Mouse (Mus musculus) left cerebral cortex, postnatal 36 days (tissue): Measurements from ENCODE around the gene Robo1. TPM values are rescaled to one million over a fixed set of nuclear protein-coding genes. Genes with fewer than 3 reads are reported as not detected.
"Not testable (repeated sequence)": the region's sequence is repeated elsewhere in the genome, so short reads cannot be mapped to it uniquely, and the experiment has no call there.

ENCODE experiments used
- DNase-seq, 2 experiments: peaks; one replicate each; pipeline ENCODE4 v3.0.0; 2021 to 2022; ENCODE audit warnings: low spot score in 2 of 2, mixed read lengths in 1 of 2
- intact Hi-C: fragments of 180-260 bp; cut with DNase I; formaldehyde crosslinking; loops from one replicate; pipeline ENCODE4 v1.15.1; 2025
- total RNA-seq, 2 experiments: library from RNA; stranded (reverse); gene quantifications; 2 replicates each; pipeline ENCODE4 v1.2.3; 2021

Gene Robo1
- total RNA-seq, 2 experiments from 2014 or later: 50.7 to 69.6 TPM

DNA sequence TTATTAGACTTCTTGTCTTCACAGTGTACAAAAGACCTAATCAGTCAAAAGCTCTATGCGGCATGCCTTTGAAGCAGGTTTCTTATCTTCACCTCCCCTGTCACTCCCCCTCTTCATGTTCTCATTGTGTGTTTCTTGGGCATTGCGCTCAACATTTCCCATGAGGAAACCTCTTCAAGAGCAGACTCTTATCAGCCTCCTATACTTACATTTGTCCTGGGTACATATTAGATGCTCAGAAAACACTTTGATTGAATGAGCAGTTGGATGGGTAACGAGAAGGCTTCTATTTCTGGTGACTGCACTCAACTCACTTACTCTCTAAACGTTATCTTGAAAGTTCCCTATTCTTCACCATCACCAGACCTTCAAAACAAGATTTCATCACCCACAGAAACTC is 114.3 kb downstream of the Robo1 start:
- intact Hi-C loops: no loop called here
- no peak for DNase-seq

DNA sequence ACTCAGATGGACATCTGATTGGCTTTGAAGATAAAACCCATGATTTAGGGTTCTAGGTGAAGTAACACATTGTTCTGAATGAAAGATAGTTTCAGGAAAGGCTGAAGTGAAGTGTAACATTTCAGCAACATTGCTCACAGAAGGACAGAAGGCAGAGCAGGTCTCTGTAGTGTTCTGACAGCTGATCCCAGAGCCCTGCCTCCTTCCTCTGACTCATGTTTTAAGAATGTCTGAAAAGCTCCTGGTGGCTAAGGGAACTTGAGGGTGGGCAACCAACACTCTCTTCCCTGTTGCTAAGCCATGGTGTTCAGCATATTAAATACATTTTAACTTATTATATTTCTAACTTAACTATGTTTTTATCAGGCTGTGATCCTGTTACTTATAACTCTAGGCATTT is 126.3 kb downstream of the Robo1 start:
- no peak for DNase-seq
- intact Hi-C loops: no loop called here

DNA sequence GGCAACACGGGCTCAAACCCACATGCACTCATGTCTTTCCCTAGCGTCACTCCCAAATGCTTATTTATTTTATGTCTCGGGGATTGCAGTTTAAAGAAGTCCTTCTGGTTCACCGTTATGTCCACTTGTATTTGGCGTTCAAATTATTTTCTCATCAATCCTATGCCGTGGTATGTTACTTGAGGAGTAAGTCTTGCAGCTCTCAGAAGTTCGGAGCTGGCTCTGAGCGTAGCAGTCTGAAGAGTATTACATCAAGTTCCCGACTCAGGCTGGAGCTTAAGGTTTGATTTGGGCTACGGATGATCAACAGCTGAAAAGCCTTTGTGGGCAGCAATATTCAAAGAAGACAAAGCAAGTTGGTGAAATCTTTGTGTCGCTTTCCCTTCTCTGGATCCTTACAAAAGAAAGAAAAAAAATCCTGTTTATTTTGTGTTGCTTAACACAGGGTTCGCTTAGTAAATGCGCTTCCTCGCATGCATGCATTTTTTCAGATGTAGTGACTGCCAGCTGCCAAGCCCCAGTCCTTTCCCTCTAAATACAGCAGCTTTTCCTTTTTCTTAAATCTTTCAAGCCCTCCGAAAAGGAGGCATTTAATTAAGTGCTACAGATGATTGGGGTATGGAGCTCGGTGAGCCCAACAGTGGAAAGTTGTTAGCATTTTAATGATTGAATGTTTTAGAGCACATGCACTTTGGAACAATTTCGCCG is 136.5 kb downstream of the Robo1 start:
- DNase-seq: no peak
- intact Hi-C loops: no loop called here

DNA sequence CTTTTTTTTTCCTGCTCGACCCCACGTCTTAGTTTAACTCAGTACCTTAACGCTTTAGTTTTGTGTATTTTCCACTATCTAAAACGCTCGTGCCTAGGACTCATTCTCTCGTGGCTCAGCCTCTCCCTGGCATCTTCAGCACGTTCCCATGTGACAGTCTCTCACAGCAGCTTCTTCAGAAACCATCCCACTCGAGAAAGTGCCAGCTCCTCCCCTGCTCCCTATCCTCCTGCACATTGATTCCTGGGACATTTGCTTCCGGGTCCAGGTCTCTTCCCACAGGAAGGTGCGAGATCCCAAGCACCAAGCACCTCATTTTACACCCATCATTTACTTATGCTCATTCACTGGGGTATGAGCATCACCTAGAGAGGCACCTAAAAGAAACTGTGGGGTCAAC is 150.0 kb downstream of the Robo1 start:
- peak; percentile 6 to 11 for DNase-seq
- intact Hi-C loops: no loop called here

DNA sequence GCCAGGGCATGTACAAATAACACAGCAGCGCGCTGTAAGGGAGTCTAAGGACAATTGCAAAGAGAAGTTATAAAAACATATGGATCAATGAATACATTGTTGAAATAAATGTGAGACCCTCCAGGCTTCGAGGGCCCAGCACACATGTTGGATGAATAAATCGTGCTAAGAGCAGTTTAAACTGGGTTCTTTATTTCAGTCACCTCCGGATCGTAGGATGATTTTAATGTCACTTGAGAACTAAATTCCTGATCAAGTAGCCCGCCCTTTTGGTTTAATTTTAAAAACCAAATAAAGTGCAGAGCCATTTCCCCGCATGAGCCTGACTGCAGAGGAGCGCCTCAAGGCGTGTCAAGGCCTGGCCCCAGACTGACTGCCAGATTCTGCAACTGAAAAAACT is 150.5 kb downstream of the Robo1 start:
- intact Hi-C loops: no loop called here
- no peak for DNase-seq

DNA sequence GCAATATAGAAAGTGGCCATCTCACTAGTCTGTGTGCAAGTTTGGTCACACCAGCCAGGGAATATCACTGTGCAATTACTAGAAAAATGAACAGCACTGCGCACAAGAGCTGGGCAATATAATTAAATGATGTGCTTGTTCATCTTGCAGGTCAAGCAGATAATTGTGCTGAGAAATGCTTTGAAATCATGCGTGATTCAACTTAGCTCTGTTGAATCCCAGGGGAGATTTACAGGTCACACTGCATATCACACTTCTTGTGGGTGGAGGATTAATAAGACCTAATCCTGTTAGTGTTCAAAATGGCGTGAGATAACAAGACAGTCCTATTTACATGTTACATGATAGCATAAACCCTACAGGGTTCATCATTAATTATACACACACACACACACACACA is 157.6 kb downstream of the Robo1 start:
- no peak for DNase-seq
- intact Hi-C loops: no loop called here

DNA sequence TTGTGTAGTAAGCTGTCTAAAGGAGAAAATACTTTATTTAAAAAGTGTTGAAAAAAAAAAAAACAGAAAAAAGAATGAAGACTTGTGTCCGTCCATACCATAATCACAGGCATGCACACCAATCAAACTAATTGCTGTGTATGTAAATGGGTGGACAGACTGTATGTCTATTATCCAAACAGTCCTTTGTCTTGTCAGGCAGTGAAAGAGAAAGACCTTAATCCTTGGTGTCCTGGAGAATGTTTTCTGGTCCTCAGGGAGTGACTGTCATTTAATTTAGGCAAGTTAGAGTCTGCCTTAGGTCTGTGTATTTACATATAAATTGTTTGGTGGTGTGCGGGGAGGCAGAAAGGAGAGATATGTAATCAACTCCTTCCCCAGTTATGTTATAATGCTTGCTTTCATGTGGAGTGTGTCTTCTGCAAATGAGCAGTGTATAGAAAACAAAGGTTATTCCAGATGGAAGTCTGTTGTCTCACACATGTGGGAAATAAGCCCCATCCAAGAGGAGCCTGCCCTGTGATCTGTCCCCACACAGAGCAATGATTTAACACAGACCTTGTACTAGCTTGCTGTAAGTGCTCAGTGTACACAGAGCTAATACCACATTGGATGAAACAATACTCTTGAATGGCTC is 162.0 kb downstream of the Robo1 start:
- DNase-seq: no peak
- intact Hi-C loops: no loop called here

DNA sequence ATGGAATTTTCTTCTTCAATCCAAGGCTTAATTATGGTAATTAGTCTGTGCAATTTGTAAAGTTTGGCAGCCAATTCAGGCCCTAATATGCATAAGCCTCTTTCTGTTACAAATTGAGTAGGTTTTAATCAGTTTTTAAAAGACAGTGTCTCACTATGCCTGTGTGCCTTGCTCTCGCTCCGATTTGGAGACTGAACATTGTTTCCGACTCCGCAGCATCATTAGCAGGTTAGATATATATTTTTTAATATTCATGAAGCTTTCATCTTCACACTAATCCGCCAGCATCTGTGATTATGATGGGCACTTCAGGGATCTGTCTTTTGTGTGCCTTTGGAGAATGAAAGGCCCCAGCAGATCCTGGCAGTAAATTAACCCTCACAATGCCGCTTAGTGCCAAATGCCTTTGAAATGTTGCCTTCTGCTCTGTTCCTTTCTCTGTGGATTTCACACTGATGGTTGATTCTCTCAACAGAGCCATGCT is 202.7 kb downstream of the Robo1 start:
- intact Hi-C loops: no loop called here
- DNase-seq: no peak

DNA sequence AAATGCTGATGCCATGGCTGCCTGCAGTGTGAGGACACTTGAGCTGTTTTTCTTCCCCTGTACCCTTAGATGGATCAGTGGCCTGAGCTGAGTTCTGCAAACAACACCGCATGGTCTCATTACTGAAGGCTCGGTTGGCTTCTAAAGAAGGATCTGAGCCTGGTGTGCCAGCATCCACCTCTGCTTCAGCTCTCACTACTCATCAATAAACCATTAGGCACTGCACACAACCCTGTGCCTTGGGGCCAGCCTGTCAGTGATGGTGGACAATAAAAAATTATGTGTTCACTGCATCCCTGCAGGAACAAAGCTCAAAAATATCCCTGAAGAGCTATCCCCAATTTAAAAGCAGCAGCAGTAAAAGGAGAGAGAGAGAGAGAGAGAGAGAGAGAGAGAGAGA is 223.2 kb downstream of the Robo1 start:
- intact Hi-C loops: no loop called here
- DNase-seq: no peak

DNA sequence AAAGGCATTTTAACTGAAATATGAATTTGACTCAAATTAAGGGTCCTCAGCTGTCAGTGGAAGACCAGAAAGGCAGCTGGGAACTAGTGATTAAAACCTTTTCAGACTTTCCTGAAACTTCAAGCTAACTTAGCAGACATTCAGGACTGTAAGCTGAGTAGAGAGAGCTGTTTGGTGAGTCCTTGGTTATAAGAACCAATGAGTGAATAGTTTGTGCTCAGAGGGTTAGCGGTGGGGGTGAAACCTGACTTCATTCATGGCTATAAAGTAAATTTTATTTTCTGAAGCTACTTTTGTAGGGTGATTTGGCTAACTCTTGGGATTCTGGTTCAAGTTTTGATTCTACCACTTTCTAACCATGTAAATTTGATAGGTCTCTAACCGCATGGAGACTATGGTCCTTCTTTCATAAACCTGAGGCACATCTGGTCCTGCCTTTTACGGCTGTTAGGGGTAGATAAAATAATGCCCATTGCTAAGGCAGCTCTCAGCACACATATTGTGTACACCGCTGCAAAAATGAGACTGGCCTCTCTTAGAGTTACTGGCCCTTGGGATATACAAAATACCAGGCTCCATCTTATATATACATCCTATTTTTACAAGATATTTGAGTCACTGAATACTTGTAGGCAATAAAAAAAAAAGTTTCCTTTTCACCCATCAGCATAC is 225.9 kb downstream of the Robo1 start:
- intact Hi-C loops: no loop called here

DNA sequence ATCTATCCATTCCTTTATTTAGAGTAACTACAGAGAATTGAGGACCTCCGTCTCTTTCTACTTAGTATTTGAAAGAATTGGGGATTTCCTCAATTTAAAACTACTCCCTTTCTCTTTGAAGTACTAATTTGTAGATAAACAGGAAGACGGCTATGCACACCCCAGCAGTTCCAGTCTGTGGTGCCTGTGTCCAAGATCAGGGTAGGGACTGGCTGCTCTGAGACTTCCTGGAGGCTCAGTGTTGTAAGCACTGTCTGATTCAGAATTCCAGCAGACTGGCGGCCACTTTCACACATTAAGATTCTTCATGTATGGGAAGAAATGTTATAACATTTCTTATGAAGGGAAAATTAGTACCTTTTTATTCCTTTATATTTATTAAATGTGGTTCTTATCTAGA is 230.1 kb downstream of the Robo1 start:
- DNase-seq: no peak
- intact Hi-C loops: no loop called here

More for the DNA sequence above, 225.9 kb downstream of the Robo1 start:
- DNase-seq: no peak

DNA sequence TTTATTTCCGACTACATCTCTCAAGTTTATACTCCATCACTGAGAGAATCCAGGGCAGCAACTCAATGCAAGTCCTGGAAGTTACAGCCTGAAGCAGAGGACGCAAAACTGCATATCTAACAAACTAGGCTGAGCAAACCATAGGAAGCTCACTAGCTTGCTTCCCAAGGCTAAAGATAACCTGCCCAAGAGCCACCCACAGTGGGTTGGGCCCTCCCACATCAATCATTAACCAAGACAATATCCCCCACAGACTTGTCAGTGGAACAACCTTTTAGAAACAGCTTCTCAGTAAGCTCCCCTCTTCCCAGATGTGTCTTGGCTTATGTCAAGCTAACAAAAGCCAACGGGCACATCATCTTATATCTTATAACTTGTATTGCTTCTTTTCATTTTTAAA is 235.8 kb downstream of the Robo1 start:
- intact Hi-C loops: no loop called here

DNA sequence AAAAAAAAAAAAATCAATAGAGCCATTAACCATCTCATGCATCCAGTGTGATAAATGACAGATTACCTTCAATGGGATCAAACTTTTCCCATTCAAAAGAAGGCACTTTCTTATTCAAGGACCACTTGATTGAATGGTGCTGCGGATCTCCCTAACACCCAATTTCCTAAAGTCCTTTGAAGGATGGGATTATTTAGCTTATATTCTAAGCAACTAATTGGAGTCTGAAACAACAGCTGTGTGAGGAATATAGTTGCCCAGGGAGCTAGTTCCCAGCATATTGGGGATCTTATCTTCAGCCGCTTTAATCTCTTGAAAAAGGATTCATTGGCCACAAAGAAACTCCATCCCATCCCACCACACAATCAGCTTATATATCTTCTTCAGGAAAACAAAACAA is 236.8 kb downstream of the Robo1 start:
- intact Hi-C loops: no loop called here
- DNase-seq: no peak

More for the DNA sequence above, 235.8 kb downstream of the Robo1 start:
- DNase-seq: no peak

DNA sequence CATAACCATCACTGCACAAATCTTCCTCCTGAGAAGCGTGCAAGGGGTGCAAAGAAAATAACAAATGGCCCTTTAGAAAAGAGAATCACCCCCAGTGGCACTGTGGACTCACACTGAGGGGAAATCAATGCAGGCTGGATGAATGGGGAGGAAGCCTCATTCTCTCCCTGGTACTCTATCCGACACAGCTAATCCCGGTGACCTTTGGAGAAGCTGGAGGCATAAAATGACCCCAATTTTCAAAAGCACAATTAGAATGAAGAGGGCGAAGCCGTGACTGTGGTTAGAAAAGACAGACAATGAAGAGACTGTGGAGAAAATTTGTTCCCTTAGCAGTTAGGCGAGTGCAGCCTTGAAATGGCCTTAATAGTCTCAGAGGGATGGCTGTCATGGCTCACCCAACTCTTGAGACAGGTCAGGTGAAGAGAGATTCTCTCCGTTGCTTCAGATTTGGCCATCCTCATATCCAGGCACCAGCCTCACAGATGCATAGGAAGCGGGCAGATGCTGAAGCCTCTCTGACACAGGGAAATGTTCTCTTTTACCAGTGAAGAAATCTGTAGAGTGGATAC is 243.7 kb downstream of the Robo1 start:
- no peak for DNase-seq
- intact Hi-C loops: no loop called here

DNA sequence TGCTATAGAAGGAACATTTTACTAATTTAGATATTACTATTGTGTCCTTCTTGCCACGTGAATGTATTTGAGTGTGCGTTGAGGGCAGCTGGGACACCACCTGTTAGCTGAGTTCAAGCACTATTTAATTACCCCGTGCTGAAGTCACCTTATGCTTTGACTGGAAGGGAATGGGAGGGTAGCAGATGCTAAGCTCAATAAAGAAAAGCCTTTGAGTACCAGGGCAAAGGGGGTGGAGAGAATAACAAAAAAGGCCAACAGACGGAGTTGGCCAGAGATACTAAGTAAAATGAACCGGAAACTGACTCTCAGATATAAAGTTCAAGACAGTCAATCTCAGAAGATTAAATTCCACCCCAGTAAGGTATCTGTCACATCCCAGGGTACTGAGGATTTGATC is 245.6 kb downstream of the Robo1 start:
- intact Hi-C loops: no loop called here

DNA sequence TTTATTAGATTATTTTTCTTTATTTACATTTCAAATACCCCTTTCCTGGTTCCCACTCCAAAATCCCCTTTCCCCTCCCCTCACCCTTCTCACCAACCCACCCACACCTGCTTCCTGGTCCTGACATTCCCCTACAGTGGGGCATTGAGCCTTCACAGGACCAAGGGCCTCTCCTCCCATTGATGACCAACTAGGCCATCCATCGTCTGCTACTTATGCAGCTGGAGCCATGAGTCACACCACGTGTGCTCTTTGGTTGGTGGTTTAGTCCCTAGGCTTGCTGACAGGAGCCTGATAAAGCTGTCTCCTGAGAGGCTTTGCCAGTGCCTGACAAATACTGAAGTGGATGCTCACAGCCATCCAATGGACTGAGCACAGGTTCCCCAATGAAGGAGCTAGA is 254.0 kb downstream of the Robo1 start:
- intact Hi-C loops, DNase-seq: not testable (repeated sequence)

More for the DNA sequence above, 245.6 kb downstream of the Robo1 start:
- no peak for DNase-seq

DNA sequence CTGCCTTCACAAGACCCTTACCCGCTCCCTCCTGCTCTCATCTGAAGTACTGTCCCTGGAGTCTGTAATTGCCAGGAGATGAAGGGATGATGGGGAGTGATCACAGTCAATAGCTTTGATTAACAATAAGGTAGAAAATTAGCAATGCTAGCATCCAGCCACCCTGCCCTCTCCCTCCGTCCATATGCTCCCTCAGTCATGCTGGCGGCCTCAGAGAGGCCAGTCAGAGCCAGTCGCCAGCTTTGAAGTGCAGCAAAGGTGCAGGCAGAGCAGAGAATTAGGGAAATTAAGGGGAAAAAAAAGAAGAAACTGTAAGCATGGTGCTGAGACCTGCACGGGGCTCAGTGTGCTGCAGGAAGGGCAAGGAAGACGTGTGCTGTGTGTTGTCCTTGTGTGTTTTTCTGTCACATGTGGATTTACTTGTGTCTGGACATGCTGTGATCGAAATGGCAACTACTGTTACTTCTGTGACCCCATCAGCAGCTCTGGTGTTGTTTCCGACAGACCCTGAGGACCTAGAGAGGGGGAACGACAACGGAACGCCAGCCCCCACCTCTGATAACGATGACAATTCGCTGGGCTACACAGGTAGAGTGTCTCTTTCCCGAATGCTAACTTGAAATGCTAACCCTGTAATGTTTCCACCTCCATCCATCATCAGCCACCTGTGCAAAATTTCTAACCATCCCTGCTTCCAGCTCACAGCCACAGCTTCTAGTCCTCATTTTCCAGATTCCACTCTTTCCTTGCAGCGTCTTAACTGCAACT is 255.3 kb downstream of the Robo1 start:
- DNase-seq: no peak
- intact Hi-C loops: no loop called here

DNA sequence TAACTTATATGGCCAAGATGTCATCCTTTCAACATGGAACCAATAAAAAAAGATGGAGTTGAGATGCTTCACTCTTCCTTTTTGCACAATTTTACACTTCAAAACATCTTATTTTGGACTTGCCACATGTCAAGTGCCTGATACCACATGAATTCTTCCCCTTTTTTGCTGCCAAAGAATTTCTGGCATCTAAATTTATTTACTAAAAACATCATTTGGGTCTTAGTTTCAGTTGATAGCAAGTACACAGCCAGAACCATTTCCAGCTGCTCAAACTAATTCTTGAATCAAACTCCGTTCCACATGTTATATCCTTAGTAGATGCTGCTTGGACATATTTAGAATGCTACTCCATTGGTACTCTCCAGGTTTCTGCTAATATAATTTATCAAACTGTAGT is 267.1 kb downstream of the Robo1 start:
- intact Hi-C loops: no loop called here
- no peak for DNase-seq

DNA sequence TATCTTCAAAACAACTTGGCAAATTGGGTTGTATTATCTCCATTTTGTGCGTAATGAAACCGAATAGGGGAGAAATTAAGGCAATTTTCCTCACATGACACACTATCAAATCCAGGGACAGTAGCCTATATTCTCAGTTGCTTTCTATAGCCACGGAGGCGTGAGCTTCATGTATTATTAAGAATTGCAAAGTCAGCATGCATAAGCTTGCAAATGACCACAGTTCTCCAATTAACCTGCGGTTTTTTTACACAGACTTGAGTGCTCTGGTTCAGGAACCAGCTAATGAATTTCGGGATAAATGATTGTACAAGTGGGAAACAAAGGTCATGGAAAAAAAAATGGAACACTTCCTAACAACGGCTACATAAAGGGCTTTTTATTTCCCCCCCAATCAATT is 268.9 kb downstream of the Robo1 start:
- no peak for DNase-seq
- intact Hi-C loops: no loop called here
